Mouse (Mus musculus) forebrain, embryonic 12.5 days (tissue): Measurements from ENCODE around the gene Kcnc4. TPM values are rescaled to one million over a fixed set of nuclear protein-coding genes. Genes with fewer than 3 reads are reported as not detected.

Experiments used
- ATAC-seq: fragments of 200-750 bp; cut with Nextera tagmentation; 2 replicates; pipeline ENCODE4 v1.8.0; 2017; ENCODE audit warnings: moderate TSS enrichment; ENCODE audit not compliant: low FRiP score
- H3K27ac ChIP-seq: fragments of 300-500 bp; sonication (generic); 2 replicates; pipeline ENCODE4 v1.5.1; 2016; ENCODE audit warnings: mild to moderate bottlenecking
- H3K27me3 ChIP-seq: fragments of 300-500 bp; sonication (generic); 2 replicates; pipeline ENCODE4 v1.6.1; 2016; ENCODE audit warnings: mild to moderate bottlenecking
- H3K36me3 ChIP-seq: fragments of 300-500 bp; sonication (generic); replicated peaks from 2 replicates; pipeline ENCODE4 v1.6.1; 2016; ENCODE audit warnings: mild to moderate bottlenecking
- H3K4me1 ChIP-seq: fragments of 300-500 bp; sonication (generic); 2 replicates; pipeline ENCODE4 v1.6.1; 2016
- H3K4me2 ChIP-seq: fragments of 300-500 bp; sonication (generic); 2 replicates; pipeline ENCODE4 v1.6.1; 2016; ENCODE audit warnings: mild to moderate bottlenecking, moderate library complexity
- H3K4me3 ChIP-seq: fragments of 300-500 bp; sonication (generic); replicated peaks from 2 replicates; pipeline ENCODE4 v1.5.1; 2016; ENCODE audit warnings: mild to moderate bottlenecking
- H3K9ac ChIP-seq: fragments of 300-500 bp; sonication (generic); 2 replicates; pipeline ENCODE4 v1.6.1; 2016; ENCODE audit warnings: mild to moderate bottlenecking
- H3K9me3 ChIP-seq: fragments of 300-500 bp; sonication (generic); 2 replicates; pipeline ENCODE4 v1.6.1; 2016
- WGBS: fragments of 180-500 bp; shearing (Covaris S2); methylation state at CpG from one replicate; pipeline ENCODE4 v1.1.7; 2016; 5-methylcytosine and 5-hydroxymethylcytosine counted together
- polyA plus RNA-seq: library from polyadenylated mRNA; unstranded; fragments of >200 nt; fragmentation: Nextera tagmentation; extraction: Ambion mirVana; gene quantifications from 2 replicates; pipeline ENCODE4 v1.2.1, GENCODE M21; 2016

The Kcnc4 gene
- polyA plus RNA-seq, result 0.32 and 0.47 TPM in 2 replicates

- no peaks in the 10 kb centered on the region for H3K36me3 ChIP-seq
- H3K4me3 ChIP-seq, result peak within 1 kb of the TSS; percentile 58
- peak; percentile 53 for ATAC-seq
- H3K4me1 ChIP-seq, result peaks cover 28% of the 10 kb centered on the region
- no peak within 1 kb of the TSS; the same call in 1 of the 2 replicates for H3K27ac ChIP-seq
- H3K9me3 ChIP-seq, result no peaks in the 10 kb centered on the region
- under 1% methylated on average over 68 of the region's 68 CpGs for WGBS
- peak within 1 kb of the TSS; percentile 99 for H3K4me2 ChIP-seq
- peak within 1 kb of the TSS; percentile 60 for H3K9ac ChIP-seq
- H3K27me3 ChIP-seq, result peaks cover 90% of the 10 kb centered on the region
Observed at GRCm38 (mm10) chr3:107459196-107459772, at the start of gene Kcnc4. Gene Kcnc4 (minus strand): TSS chr3:107459552.

- Histone ChIP-seq H3K27me3 (no peaks in the 10 kb centered on the region), H3K4me1 (peaks cover 25% of the 10 kb centered on the region), H3K27ac (no peak overlapping the region), H3K9me3 (no peaks in the 10 kb centered on the region), H3K4me3 (no peak overlapping the region), H3K4me2 (no peak overlapping the region), H3K36me3 (no peaks in the 10 kb centered on the region), H3K9ac (no peak overlapping the region)
- 81% methylated on average over 8 of the region's 8 CpGs for whole genome bisulfite sequencing
- ATAC-seq, result no peak
Observed at GRCm38 (mm10) chr3:107508696-107509095, 49.3 kb upstream of the Kcnc4 start.

DNA sequence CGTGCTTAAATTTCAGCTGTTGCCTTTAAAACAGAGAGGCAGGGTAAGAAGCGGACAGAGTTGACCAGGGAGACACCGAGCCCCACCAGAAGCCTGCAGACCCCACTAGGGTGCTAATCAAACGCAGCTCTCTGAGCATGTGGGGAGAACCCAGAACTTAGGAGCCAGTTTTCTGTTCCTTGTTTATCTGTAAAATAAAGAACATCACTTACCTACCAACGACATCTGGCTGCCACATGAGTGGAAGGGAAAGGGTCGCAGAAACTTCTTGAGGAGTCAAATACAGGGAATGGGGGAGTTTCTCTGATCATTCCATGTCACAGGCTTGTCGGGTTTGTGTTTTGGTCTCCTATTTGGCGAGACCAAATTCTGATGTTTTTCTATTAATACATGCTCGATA lies 48.6 kb upstream of the Kcnc4 start:
- ATAC-seq, result no peak
- no peak overlapping the region for H3K4me3 ChIP-seq

DNA sequence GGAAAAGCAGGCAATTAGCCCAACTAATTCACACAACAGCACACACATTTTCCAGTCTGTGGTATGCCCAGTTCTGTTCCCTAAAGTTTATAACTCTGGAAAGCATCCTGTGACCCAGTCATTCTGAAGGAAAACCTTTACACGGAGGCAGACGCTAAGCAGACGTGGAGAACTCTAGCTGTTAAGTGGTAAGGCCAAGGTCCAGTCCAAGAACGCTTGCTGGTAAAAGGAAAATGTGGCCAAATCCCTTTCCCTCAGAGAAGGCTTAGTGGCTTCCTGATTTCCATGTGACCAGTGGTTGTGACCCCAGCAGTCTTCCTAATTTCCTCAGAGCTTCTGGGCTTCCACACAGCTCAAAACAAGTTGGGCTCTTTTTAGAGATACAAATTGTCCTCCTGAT lies 47.2 kb upstream of the Kcnc4 start:
- H3K9me3 ChIP-seq, result no peaks in the 10 kb centered on the region
- no peaks in the 10 kb centered on the region for H3K27me3 ChIP-seq
- 60% methylated on average over 4 of the region's 4 CpGs for WGBS
- H3K36me3 ChIP-seq, result no peaks in the 10 kb centered on the region
- no peak overlapping the region for H3K4me3 ChIP-seq
- peak overlapping the region; percentile 17; the same call in 1 of the 2 replicates for H3K4me2 ChIP-seq
- peaks cover 35% of the 10 kb centered on the region for H3K4me1 ChIP-seq
- peak overlapping the region; percentile 86 for H3K27ac ChIP-seq
- no peak overlapping the region for H3K9ac ChIP-seq
- no peak for ATAC-seq

More for the DNA sequence above, 48.6 kb upstream of the Kcnc4 start:
- H3K4me2 ChIP-seq, result no peak overlapping the region
- H3K27ac ChIP-seq, result no peak overlapping the region
- no peaks in the 10 kb centered on the region for H3K9me3 ChIP-seq
- H3K36me3 ChIP-seq, result no peaks in the 10 kb centered on the region
- no peak overlapping the region for H3K9ac ChIP-seq
- no peaks in the 10 kb centered on the region for H3K27me3 ChIP-seq
- WGBS, result 89% methylated on average over 9 of the region's 9 CpGs
- peaks cover 25% of the 10 kb centered on the region for H3K4me1 ChIP-seq

GRCm38 (mm10) chr3:107505464-107506367 lies 46.4 kb upstream of the Kcnc4 start:
- peaks cover 41% of the 10 kb centered on the region for H3K4me1 ChIP-seq
- H3K27me3 ChIP-seq, result no peaks in the 10 kb centered on the region
- H3K9ac ChIP-seq, result no peak overlapping the region
- no peaks in the 10 kb centered on the region for H3K36me3 ChIP-seq
- peak; percentile 82 for ATAC-seq
- H3K27ac ChIP-seq, result peak overlapping the region; percentile 86
- H3K4me2 ChIP-seq, result peak overlapping the region; percentile 22; the same call in 1 of the 2 replicates
- H3K9me3 ChIP-seq, result no peaks in the 10 kb centered on the region
- no peak overlapping the region for H3K4me3 ChIP-seq
- 21% methylated on average over 4 of the region's 4 CpGs for WGBS

DNA sequence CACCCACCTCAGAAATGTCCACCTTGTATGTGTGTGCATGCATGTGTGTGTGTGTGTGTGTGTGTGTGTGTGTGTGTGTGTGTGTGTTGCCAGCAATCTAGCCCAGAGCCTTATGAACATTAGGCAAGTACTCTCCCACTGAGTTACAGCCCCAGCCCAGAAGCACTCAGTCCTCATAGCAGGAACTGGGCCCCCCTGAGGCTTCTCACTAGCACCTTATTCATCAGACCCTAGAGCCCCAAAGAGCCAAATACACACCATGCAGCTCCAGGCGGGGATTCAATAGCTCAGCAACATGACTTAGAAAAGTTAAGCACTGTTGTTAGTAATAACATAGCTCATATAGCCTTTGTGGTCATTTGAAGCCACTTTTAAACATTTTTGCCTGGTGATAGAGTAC lies 45.2 kb upstream of the Kcnc4 start:
- H3K4me2 ChIP-seq, result no peak overlapping the region
- no peak overlapping the region for H3K27ac ChIP-seq
- H3K9ac ChIP-seq, result no peak overlapping the region
- H3K4me3 ChIP-seq, result no peak overlapping the region
- no peaks in the 10 kb centered on the region for H3K9me3 ChIP-seq
- H3K36me3 ChIP-seq, result 0 out of 2 replicates have a peak, but pooled peaks cover 4% of the 10 kb centered on the region
- H3K4me1 ChIP-seq, result peaks cover 41% of the 10 kb centered on the region
- WGBS, result 72% methylated on average over 1 of the region's 1 CpGs
- ATAC-seq, result no peak
- no peaks in the 10 kb centered on the region for H3K27me3 ChIP-seq

DNA sequence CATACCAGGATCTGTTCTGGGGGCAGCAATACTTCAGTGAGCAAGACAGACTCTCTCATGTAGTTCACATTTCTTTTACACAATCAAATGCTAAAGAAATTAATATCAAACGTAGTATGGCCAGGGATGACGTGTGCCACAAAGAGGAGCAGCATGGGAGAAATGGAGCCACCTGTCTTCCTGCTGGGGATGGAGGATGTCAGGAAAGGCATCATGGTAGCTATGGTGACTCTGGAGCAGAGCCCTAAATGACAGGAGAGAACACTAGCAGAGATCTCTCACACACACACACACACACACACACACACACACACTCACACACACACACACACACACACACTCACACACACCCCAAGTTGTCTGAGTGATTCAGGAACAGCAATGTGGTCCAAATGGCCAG lies 44.4 kb upstream of the Kcnc4 start:
- Histone ChIP-seq H3K9me3 (no peaks in the 10 kb centered on the region), H3K4me3 (no peak overlapping the region), H3K27ac (no peak overlapping the region), H3K9ac (no peak overlapping the region), H3K36me3 (0 out of 2 replicates have a peak, but pooled peaks cover 4% of the 10 kb centered on the region), H3K27me3 (no peaks in the 10 kb centered on the region), H3K4me1 (peaks cover 41% of the 10 kb centered on the region), H3K4me2 (no peak overlapping the region)
- 78% methylated on average over 2 of the region's 2 CpGs for WGBS
- no peak for ATAC-seq

GRCm38 (mm10) chr3:107501702-107502151 lies 42.4 kb upstream of the Kcnc4 start:
- H3K4me1 ChIP-seq, result peaks cover 40% of the 10 kb centered on the region
- H3K9me3 ChIP-seq, result no peaks in the 10 kb centered on the region
- H3K27ac ChIP-seq, result peak overlapping the region; percentile 48
- 0 out of 2 replicates have a peak, but pooled peaks cover 4% of the 10 kb centered on the region for H3K36me3 ChIP-seq
- no peak overlapping the region for H3K4me2 ChIP-seq
- no peak overlapping the region for H3K4me3 ChIP-seq
- no peaks in the 10 kb centered on the region for H3K27me3 ChIP-seq
- ATAC-seq, result peak; percentile 18; the same call in 1 of the 2 replicates
- no peak overlapping the region for H3K9ac ChIP-seq
- 46% methylated on average over 7 of the region's 7 CpGs for WGBS

DNA sequence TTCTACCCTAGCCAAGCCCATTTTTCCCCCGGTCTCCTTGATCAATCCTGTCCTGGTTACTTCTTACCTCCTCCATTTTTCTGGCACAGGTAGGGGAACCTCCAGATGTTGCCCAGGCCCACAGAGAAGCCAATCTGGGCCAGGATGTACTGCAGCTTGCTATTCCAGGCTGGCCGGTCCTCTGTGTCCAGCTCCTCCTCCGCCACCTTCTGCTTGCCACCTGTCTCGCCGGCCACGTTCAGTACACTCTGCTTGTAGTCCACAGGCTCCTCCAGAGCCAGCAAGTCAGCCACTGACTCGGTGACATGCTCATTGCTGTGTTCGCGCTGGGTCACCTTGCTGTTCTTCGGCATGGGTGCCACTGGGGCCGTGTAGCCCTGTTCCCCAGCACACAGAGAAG lies 40.9 kb upstream of the Kcnc4 start:
- peaks cover 37% of the 10 kb centered on the region for H3K4me1 ChIP-seq
- no peak for ATAC-seq
- whole genome bisulfite sequencing, result 95% methylated on average over 11 of the region's 11 CpGs

DNA sequence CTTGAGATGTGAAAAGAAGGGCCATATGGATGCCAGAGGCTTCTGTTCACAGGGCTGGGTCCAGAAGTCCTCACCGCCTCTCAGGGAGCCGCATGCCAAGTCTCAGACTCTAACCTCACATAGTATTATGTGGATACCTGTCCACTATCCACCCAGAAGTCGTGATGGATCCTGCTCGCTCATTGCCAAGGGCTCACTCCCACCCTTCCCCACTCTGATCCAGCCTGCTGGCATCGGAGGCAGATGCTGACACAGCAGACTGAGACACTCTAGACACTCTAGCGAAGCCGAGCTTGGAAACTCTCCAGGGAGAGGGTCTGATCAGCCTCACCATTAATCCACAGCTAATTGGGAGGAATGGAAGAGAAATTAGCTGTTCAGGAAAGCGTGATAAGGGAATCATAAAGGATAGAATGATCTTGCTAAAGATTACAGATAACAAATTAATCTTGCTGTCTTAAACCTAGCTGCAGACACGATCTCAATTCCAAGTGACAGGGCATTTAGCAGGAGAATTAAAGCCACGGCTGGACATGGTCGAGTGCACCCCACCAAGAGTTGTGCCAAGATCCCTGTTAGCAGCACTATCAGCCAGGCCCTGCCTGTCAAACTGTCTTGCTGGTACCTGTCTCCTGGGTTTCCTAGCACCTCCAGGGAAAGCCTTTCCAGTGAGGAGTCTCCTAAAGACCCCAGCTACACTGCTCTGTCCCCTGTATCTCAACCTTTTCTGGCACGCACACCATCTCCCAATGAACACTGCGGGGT lies 36.9 kb upstream of the Kcnc4 start:
- H3K4me1 ChIP-seq, result peaks cover 29% of the 10 kb centered on the region
- peak overlapping the region; percentile 61; the same call in 1 of the 2 replicates for H3K27ac ChIP-seq
- H3K4me3 ChIP-seq, result no peak overlapping the region
- H3K9me3 ChIP-seq, result no peaks in the 10 kb centered on the region
- WGBS, result 59% methylated on average over 13 of the region's 13 CpGs
- H3K36me3 ChIP-seq, result 0 out of 2 replicates have a peak, but pooled peaks cover 4% of the 10 kb centered on the region
- peak; percentile 64; the same call in 1 of the 2 replicates for ATAC-seq
- H3K9ac ChIP-seq, result no peak overlapping the region
- no peak overlapping the region for H3K4me2 ChIP-seq
- no peaks in the 10 kb centered on the region for H3K27me3 ChIP-seq

More for the DNA sequence above, 40.9 kb upstream of the Kcnc4 start:
- no peak overlapping the region for H3K9ac ChIP-seq
- H3K9me3 ChIP-seq, result no peaks in the 10 kb centered on the region
- no peak overlapping the region for H3K4me3 ChIP-seq
- H3K4me2 ChIP-seq, result no peak overlapping the region
- H3K27me3 ChIP-seq, result no peaks in the 10 kb centered on the region
- no peak overlapping the region for H3K27ac ChIP-seq
- H3K36me3 ChIP-seq, result 0 out of 2 replicates have a peak, but pooled peaks cover 4% of the 10 kb centered on the region

GRCm38 (mm10) chr3:107495524-107495923 lies 36.2 kb upstream of the Kcnc4 start:
- 88% methylated on average over 6 of the region's 6 CpGs for WGBS
- ATAC-seq, result no peak
- Histone ChIP-seq H3K4me2 (no peak overlapping the region), H3K27me3 (no peaks in the 10 kb centered on the region), H3K27ac (peak overlapping the region; percentile 61; the same call in 1 of the 2 replicates), H3K4me1 (peaks cover 28% of the 10 kb centered on the region), H3K36me3 (0 out of 2 replicates have a peak, but pooled peaks cover 4% of the 10 kb centered on the region), H3K9me3 (no peaks in the 10 kb centered on the region), H3K9ac (no peak overlapping the region), H3K4me3 (no peak overlapping the region)
